Mouse (Mus musculus): ENCODE measurements around the gene Prkn.

DNA sequence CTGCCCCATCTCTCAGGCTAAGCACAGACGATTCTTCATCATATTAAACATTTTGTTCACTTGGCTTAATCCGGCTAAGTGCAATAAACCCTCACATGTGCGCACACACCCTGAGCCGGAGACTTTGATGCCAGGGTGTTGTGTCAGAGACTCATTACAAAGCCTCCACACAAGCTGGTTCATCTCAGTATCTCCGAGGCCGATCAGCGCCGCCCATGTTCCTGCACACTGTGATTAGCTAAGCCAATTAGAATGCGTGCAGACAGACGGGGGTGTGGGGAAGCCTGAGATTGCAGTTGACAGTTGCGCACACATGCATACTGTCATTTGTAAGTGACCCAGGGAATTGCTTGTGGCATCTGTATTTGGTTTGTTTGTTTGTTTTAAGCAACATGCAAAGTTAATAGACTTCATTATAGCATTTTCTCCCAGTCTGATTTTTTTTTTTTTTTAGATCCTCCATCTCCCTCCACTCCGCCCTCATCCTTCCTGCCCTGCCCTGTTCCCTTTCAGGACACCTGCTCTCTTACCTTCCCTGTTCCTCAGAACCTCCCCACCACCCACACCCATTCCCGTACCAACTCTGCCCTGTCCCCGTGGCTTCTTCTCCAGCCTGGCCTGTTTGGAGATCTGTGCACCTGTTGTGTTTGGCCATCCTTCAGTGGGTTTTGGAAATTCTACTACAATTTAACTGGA lies 1202.5 kb downstream of the Prkn start:
- TF ChIP-seq CTCF (IDR thresholded peaks at IDR 0.05; ENCODE audit: borderline replicate concordance, insufficient read depth, low read length), result no peak
- TF ChIP-seq POLR2A (IDR thresholded peaks at IDR 0.05; ENCODE audit: low read depth, low read length), result no peak
